Mouse (Mus musculus) small intestine, adult 10 weeks (tissue): Measurements from ENCODE around the gene F13b. TPM values are rescaled to one million over a fixed set of nuclear protein-coding genes. Genes with fewer than 3 reads are reported as not detected.

Source experiments
- polyA plus RNA-seq: library from polyadenylated mRNA; stranded (reverse); fragments of 350-450 nt; fragmentation: Illumina TruSeq; extraction: RNeasy Lipid Tissue Mini Kit (QIAGEN cat#74804); gene quantifications from one replicate; pipeline ENCODE4 v1.2.3, GENCODE M21; 2014; ENCODE audit warnings: low replicate concordance

Gene F13b
- polyA plus RNA-seq: 0.67 TPM

DNA sequence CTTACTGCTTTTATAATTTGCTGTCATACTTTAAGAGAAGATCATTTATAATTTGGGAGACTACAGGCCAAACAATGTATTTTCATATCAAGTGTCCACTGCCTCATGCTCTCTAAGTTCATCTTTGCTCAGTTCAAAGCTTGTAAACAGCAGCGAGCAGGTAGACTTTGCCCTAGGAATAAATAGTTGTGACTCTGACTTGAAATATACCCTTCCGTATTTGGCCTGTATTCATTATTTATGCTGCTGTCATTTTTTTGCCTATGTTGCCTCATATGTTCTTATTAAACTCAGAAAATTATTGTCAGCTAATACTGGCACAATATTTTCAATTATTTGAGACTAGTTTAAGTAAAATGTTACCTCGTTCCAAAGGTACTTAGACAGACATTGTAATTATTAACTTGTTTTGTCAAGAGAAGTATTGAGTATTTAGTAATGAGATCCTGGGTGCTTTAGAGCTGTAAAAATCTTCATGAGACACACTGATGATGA is at the start of gene F13b:
Gene F13b, plus strand, starts transcription at position 445 of the 495 bp plus-strand sequence.

DNA sequence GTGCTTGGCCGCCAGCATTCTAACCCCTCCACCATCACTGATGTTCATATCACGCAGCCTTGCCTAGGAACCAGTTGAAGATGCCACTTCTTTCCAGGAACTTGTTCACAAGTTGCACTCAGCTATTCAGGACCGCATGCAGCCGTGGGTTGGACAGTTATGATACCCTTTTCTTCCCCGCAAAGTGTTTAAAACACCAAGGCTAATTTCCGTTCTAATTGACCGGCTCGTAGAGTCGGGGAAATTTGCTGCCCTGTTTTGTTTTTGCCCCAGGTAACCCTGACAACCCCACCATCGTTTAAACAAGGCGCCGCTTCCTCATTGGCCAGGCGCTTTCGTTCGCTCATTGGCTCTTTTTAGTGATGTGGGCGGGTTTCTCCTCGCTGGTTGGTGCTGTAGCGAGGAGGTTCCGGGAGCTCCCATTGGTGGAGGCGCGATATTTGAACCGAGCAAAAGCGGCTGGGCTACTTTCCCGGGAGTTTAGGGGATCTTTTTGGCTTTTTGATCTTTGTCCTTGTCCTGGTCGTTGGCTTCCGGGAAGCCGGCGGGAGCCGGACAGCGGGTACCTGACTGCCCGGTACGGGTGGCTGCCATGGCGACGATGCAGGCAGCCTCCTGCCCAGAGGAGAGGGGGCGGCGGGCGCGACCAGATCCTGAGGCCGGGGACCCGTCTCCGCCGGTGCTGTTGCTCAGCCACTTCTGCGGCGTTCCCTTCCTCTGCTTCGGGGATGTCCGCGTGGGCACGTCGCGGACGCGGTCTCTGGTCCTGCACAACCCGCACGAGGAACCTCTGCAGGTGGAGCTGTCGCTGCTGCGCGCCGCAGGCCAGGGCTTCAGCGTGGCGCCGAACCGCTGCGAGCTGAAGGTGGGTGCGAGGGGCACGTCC is 46.9 kb upstream of the F13b start, which contains the start of gene Aspm:
Gene Aspm, plus strand, starts transcription at position 433 of the 886 bp plus-strand sequence.

DNA sequence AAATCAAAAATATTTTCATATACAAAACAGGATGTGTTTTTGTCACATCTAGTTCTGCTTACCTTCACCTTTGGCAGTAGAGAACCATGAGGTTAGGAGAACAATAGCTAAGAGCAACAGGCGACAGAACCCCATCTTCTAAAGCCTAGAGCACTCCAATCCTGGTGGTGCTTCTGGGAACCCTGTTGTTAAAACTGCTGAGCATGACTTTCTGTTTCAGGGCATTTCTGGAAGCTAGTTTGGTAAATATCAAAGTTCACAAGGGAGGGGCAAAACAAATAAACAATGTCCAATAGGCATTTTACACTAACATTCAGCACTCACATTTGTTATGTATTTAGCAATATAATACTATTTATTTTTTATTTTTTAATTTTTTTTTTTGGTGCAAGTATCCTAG is 58.5 kb downstream of the F13b start, which contains the start of gene Cfhr1:
Gene Cfhr1, minus strand, starts transcription at position 249 of the 400 bp plus-strand sequence.

Other genes with a start within 250 kb of the F13b start
- not detected for gene Crb1, start 124.6 kb upstream of the F13b start, polyA plus RNA-seq
- 19.2 TPM for gene Zbtb41, start 79.4 kb upstream of the F13b start, polyA plus RNA-seq
- 4.3 TPM for gene Aspm, start 46.9 kb upstream of the F13b start, polyA plus RNA-seq
- not detected for gene Cfhr1, start 58.6 kb downstream of the F13b start, polyA plus RNA-seq